Mouse (Mus musculus) G1E (cell line): ENCODE measurements at regions not wholly inside any gene's neighbourhood (a gene's known extent, or its start where the extent isn't known, plus 50 kb on each side); places are given as distances from the start of the nearest gene placed in this dataset.
"Not testable (repeated sequence)": the region's sequence is repeated elsewhere in the genome, so short reads cannot be mapped to it uniquely, and the experiment has no call there.

Experiments
- ATAC-seq: 2 replicates; pipeline ENCODE4 v1.8.0; 2016; ENCODE audit warnings: mild to moderate bottlenecking; ENCODE audit not compliant: insufficient number of reproducible peaks, poor library complexity, low FRiP score, severe bottlenecking; ENCODE audit errors: extremely low read depth
- DNase-seq: peaks from one replicate; pipeline ENCODE4 v3.0.0; 2012; ENCODE audit warnings: low spot score
- H3K27me3 ChIP-seq: 2 replicates; pipeline ENCODE4 v1.6.1; 2012; ENCODE audit warnings: mild to moderate bottlenecking, low read length, inconsistent platforms; ENCODE audit not compliant: insufficient read depth
- H3K36me3 ChIP-seq: replicated peaks from 2 replicates; pipeline ENCODE3; 2012; ENCODE audit warnings: mild to moderate bottlenecking, inconsistent platforms
- H3K4me1 ChIP-seq: 2 replicates; pipeline ENCODE4 v1.6.1; 2012; ENCODE audit warnings: low read depth, low read length, inconsistent platforms, mixed read lengths; ENCODE audit not compliant: insufficient read depth
- H3K4me3 ChIP-seq: 2 replicates; pipeline ENCODE4 v1.5.1; 2012; ENCODE audit warnings: low read depth, mild to moderate bottlenecking, inconsistent platforms, low read length, moderate library complexity, mixed read lengths
- H3K9me3 ChIP-seq: replicated peaks from 2 replicates; pipeline ENCODE4 v1.6.1; 2012; ENCODE audit warnings: inconsistent platforms
- CTCF ChIP-seq: IDR thresholded peaks from 2 replicates; pipeline ENCODE4 v1.5.1; 2012; ENCODE audit warnings: low read depth, low read length, inconsistent platforms, mixed read lengths
- GATA1 ChIP-seq: IDR thresholded peaks from 2 replicates; pipeline ENCODE4 v1.6.1; 2012; ENCODE audit warnings: borderline replicate concordance, low read length, inconsistent platforms, mixed read lengths
- GATA2 ChIP-seq: IDR thresholded peaks from 2 replicates; pipeline ENCODE4 v1.6.1; 2012; ENCODE audit warnings: low read depth, low read length, inconsistent platforms, borderline replicate concordance
- POLR2AphosphoS5 ChIP-seq: IDR thresholded peaks from 2 replicates; pipeline ENCODE4 v1.6.1; 2012; ENCODE audit warnings: low read depth, low read length, inconsistent platforms; ENCODE audit not compliant: insufficient replicate concordance
- TAL1 ChIP-seq: conservative IDR thresholded peaks from 2 replicates; pipeline ENCODE4 v1.6.1; 2012; ENCODE audit warnings: low read depth, low read length, inconsistent platforms, mixed read lengths

GRCm38 (mm10) chr12:114059615-114060014, 515.9 kb downstream of the Adam6a start:
- Histone ChIP-seq H3K9me3 (no peaks in the 10 kb centered on the region), H3K4me1 (no peaks in the 10 kb centered on the region), H3K4me3 (no peak overlapping the region), H3K27me3 (no peaks in the 10 kb centered on the region), H3K36me3 (no peaks in the 10 kb centered on the region)
- no peak for TF ChIP-seq POLR2AphosphoS5
- no peak for TF ChIP-seq TAL1
- no peak for TF ChIP-seq GATA2
- TF ChIP-seq GATA1, result no peak
- TF ChIP-seq CTCF, result no peak
- no peak for DNase-seq
- no peak for ATAC-seq

- no peak for ATAC-seq
- H3K4me1 ChIP-seq, result no peaks in the 10 kb centered on the region
- no peak for DNase-seq
- no peaks in the 10 kb centered on the region for H3K27me3 ChIP-seq
- no peak overlapping the region for H3K4me3 ChIP-seq
- 0 out of 2 replicates have a peak, but pooled peaks cover 3% of the 10 kb centered on the region for H3K9me3 ChIP-seq
- no peaks in the 10 kb centered on the region for H3K36me3 ChIP-seq
- TF ChIP-seq TAL1, result no peak
- no peak for TF ChIP-seq CTCF
- TF ChIP-seq GATA1, result no peak
- TF ChIP-seq GATA2, result no peak
- no peak for TF ChIP-seq POLR2AphosphoS5
Measured at GRCm38 (mm10) chr12:114067166-114067565, 523.5 kb downstream of the Adam6a start.

GRCm38 (mm10) chr12:114108731-114109130, 565.0 kb downstream of the Adam6a start:
- not testable (repeated sequence) for H3K4me1 ChIP-seq, H3K4me3 ChIP-seq, H3K9me3 ChIP-seq, ATAC-seq, H3K27me3 ChIP-seq, H3K36me3 ChIP-seq, DNase-seq

GRCm38 (mm10) chr12:114134897-114135296, 591.2 kb downstream of the Adam6a start:
- no peak for TF ChIP-seq POLR2AphosphoS5
- TF ChIP-seq CTCF, result no peak
- TF ChIP-seq GATA1, result no peak
- TF ChIP-seq GATA2, result no peak
- TF ChIP-seq TAL1, result no peak
- H3K27me3 ChIP-seq, result no peaks in the 10 kb centered on the region
- H3K9me3 ChIP-seq, result peaks cover 12% of the 10 kb centered on the region
- H3K4me1 ChIP-seq, result no peaks in the 10 kb centered on the region
- DNase-seq (no peak), ATAC-seq (no peak)
- no peak overlapping the region for H3K4me3 ChIP-seq
- H3K36me3 ChIP-seq, result no peaks in the 10 kb centered on the region

- Histone ChIP-seq H3K4me3 (no peak overlapping the region), H3K36me3 (no peaks in the 10 kb centered on the region), H3K4me1 (no peaks in the 10 kb centered on the region), H3K9me3 (peaks cover 7% of the 10 kb centered on the region), H3K27me3 (no peaks in the 10 kb centered on the region)
- DNase-seq (no peak), ATAC-seq (no peak)
- TF ChIP-seq CTCF (no peak), GATA1 (no peak), GATA2 (no peak), POLR2AphosphoS5 (no peak), TAL1 (no peak)
Measured at GRCm38 (mm10) chr12:114148779-114149178, 605.1 kb downstream of the Adam6a start.

GRCm38 (mm10) chr12:114172305-114172704, 628.6 kb downstream of the Adam6a start:
- ATAC-seq (no peak), DNase-seq (no peak)
- TF ChIP-seq POLR2AphosphoS5, result no peak
- TF ChIP-seq GATA2, result no peak
- TF ChIP-seq TAL1, result no peak
- no peak for TF ChIP-seq CTCF
- Histone ChIP-seq H3K27me3 (no peaks in the 10 kb centered on the region), H3K9me3 (no peaks in the 10 kb centered on the region), H3K4me3 (no peak overlapping the region), H3K4me1 (no peaks in the 10 kb centered on the region), H3K36me3 (no peaks in the 10 kb centered on the region)

GRCm38 (mm10) chr12:114199521-114199920, 655.8 kb downstream of the Adam6a start:
- no peak for DNase-seq
- H3K36me3 ChIP-seq, result no peaks in the 10 kb centered on the region

More at GRCm38 (mm10) chr12:114199521-114199920, 655.8 kb downstream of the Adam6a start:
- ATAC-seq, result no peak
- H3K4me3 ChIP-seq, result no peak overlapping the region
- no peaks in the 10 kb centered on the region for H3K27me3 ChIP-seq
- TF ChIP-seq CTCF (no peak), POLR2AphosphoS5 (no peak), GATA1 (no peak), GATA2 (no peak), TAL1 (no peak)
- peaks cover 13% of the 10 kb centered on the region for H3K9me3 ChIP-seq
- H3K4me1 ChIP-seq, result no peaks in the 10 kb centered on the region
